Mouse (Mus musculus): ENCODE data around the gene Syncrip. TPM values are rescaled to one million over a fixed set of nuclear protein-coding genes. Genes with fewer than 3 reads are reported as not detected.
A peak's percentile ranks its signal among the peaks of the same experiment; 100 is the strongest.
"Not testable (repeated sequence)": the region's sequence is repeated elsewhere in the genome, so short reads cannot be mapped to it uniquely, and the experiment has no call there.

The Syncrip gene
- polyA plus RNA-seq, 1 experiment from 2014 or later = 116 TPM

GRCm38 (mm10) chr9:88461017-88461416, 21.4 kb downstream of the Syncrip start:
- not testable (repeated sequence) for H3K27me3 ChIP-seq (replicated peaks; ENCODE audit: control insufficient read depth, insufficient read depth, low read length); H3K4me1 ChIP-seq (replicated peaks; ENCODE audit: control insufficient read depth, insufficient read depth, low read length); H3K9me3 ChIP-seq (ENCODE audit: control insufficient read depth, low read length); H3K27ac ChIP-seq (ENCODE audit: low read depth, low read length); H3K4me2 ChIP-seq; ATAC-seq (replicated peaks; ENCODE audit: low FRiP score); DNase-seq (ENCODE audit: low spot score); H3K4me3 ChIP-seq (ENCODE audit: low read depth, low read length); H3K9ac ChIP-seq (ENCODE audit: low read depth, low read length)
- 85% methylated on average over 4 of the region's 4 CpGs for WGBS
- H3K36me3 ChIP-seq (ENCODE audit: control insufficient read depth, insufficient read depth, low read length) = peaks cover 27% of the 10 kb centered on the region

GRCm38 (mm10) chr9:88439991-88440390, 42.4 kb downstream of the Syncrip start:
- Histone ChIP-seq H3K4me1 (replicated peaks; ENCODE audit: control insufficient read depth, insufficient read depth, low read length) (peaks cover 11% of the 10 kb centered on the region), H3K9me3 (ENCODE audit: control insufficient read depth, low read length) (no peaks in the 10 kb centered on the region), H3K4me2 (peak overlapping the region; percentile 87), H3K4me3 (ENCODE audit: low read depth, low read length) (no peak overlapping the region), H3K27ac (ENCODE audit: low read depth, low read length) (no peak overlapping the region), H3K27me3 (replicated peaks; ENCODE audit: control insufficient read depth, insufficient read depth, low read length) (no peaks in the 10 kb centered on the region), H3K36me3 (ENCODE audit: control insufficient read depth, insufficient read depth, low read length) (no peaks in the 10 kb centered on the region), H3K9ac (ENCODE audit: low read depth, low read length) (no peak overlapping the region)
- WGBS = 28% methylated on average over 5 of the region's 5 CpGs
- no peak for DNase-seq (ENCODE audit: low spot score)
- no peak for ATAC-seq (replicated peaks; ENCODE audit: low FRiP score)

GRCm38 (mm10) chr9:88439238-88439600, 43.2 kb downstream of the Syncrip start:
- DNase-seq (ENCODE audit: low spot score) (no peak), ATAC-seq (replicated peaks; ENCODE audit: low FRiP score) (peak; percentile 44; the same call in 1 of the 2 replicates)
- Histone ChIP-seq H3K4me1 (replicated peaks; ENCODE audit: control insufficient read depth, insufficient read depth, low read length) (peaks cover 11% of the 10 kb centered on the region), H3K9ac (ENCODE audit: low read depth, low read length) (peak overlapping the region; percentile 85), H3K4me2 (peak overlapping the region; percentile 87), H3K4me3 (ENCODE audit: low read depth, low read length) (peak overlapping the region; percentile 85), H3K36me3 (ENCODE audit: control insufficient read depth, insufficient read depth, low read length) (no peaks in the 10 kb centered on the region), H3K9me3 (ENCODE audit: control insufficient read depth, low read length) (no peaks in the 10 kb centered on the region), H3K27me3 (replicated peaks; ENCODE audit: control insufficient read depth, insufficient read depth, low read length) (no peaks in the 10 kb centered on the region), H3K27ac (ENCODE audit: low read depth, low read length) (peak overlapping the region; percentile 94)
- under 1% methylated on average over 17 of the region's 17 CpGs for WGBS

GRCm38 (mm10) chr9:88438555-88439237, 43.7 kb downstream of the Syncrip start, which contains the start of gene Snx14:
TSS of gene Snx14 (minus strand) at chr9:88438958.
- no peaks in the 10 kb centered on the region for H3K27me3 ChIP-seq (replicated peaks; ENCODE audit: control insufficient read depth, insufficient read depth, low read length)
- H3K36me3 ChIP-seq (ENCODE audit: control insufficient read depth, insufficient read depth, low read length) = no peaks in the 10 kb centered on the region
- H3K9me3 ChIP-seq (ENCODE audit: control insufficient read depth, low read length) = no peaks in the 10 kb centered on the region
- H3K4me1 ChIP-seq (replicated peaks; ENCODE audit: control insufficient read depth, insufficient read depth, low read length) = peaks cover 11% of the 10 kb centered on the region
- peak within 1 kb of the TSS; percentile 85 for H3K9ac ChIP-seq (ENCODE audit: low read depth, low read length)
- under 1% methylated on average over 62 of the region's 62 CpGs for WGBS
- ATAC-seq (replicated peaks; ENCODE audit: low FRiP score) (peak; percentile 96), DNase-seq (ENCODE audit: low spot score) (peak; percentile 97)
- H3K4me2 ChIP-seq = peak within 1 kb of the TSS; percentile 87
- H3K27ac ChIP-seq (ENCODE audit: low read depth, low read length) = peak within 1 kb of the TSS; percentile 94
- peak within 1 kb of the TSS; percentile 85 for H3K4me3 ChIP-seq (ENCODE audit: low read depth, low read length)

DNA sequence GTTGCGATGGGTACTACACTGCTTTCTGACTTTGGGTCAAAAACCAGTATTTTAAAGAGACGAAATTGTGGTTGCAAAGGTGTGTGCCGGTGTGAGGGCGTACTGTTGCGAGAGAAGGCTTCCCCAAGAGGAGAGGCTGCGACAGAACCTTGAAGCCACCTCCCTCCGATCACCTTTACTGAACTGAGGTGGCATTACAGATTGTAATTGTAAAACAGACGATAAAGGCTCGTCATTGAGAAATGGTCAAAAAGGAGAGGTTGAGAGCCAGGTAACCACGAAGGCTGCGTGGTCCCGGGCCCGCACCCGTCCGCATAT, 44.2 kb downstream of the Syncrip start:
- Histone ChIP-seq H3K9ac (ENCODE audit: low read depth, low read length) (peak overlapping the region; percentile 85), H3K4me3 (ENCODE audit: low read depth, low read length) (peak overlapping the region; percentile 85), H3K4me2 (peak overlapping the region; percentile 87), H3K36me3 (ENCODE audit: control insufficient read depth, insufficient read depth, low read length) (no peaks in the 10 kb centered on the region), H3K27me3 (replicated peaks; ENCODE audit: control insufficient read depth, insufficient read depth, low read length) (no peaks in the 10 kb centered on the region), H3K4me1 (replicated peaks; ENCODE audit: control insufficient read depth, insufficient read depth, low read length) (peaks cover 11% of the 10 kb centered on the region), H3K9me3 (ENCODE audit: control insufficient read depth, low read length) (no peaks in the 10 kb centered on the region), H3K27ac (ENCODE audit: low read depth, low read length) (peak overlapping the region; percentile 94)
- 2% methylated on average over 15 of the region's 15 CpGs for WGBS
- ATAC-seq (replicated peaks; ENCODE audit: low FRiP score) = peak; percentile 23
- no peak for DNase-seq (ENCODE audit: low spot score)

GRCm38 (mm10) chr9:88437342-88438236, 44.8 kb downstream of the Syncrip start:
- H3K4me1 ChIP-seq (replicated peaks; ENCODE audit: control insufficient read depth, insufficient read depth, low read length) = peaks cover 11% of the 10 kb centered on the region
- H3K4me3 ChIP-seq (ENCODE audit: low read depth, low read length) = peak overlapping the region; percentile 85
- H3K9ac ChIP-seq (ENCODE audit: low read depth, low read length) = peak overlapping the region; percentile 85
- DNase-seq (ENCODE audit: low spot score) (no peak), ATAC-seq (replicated peaks; ENCODE audit: low FRiP score) (no peak)
- no peaks in the 10 kb centered on the region for H3K27me3 ChIP-seq (replicated peaks; ENCODE audit: control insufficient read depth, insufficient read depth, low read length)
- 47% methylated on average over 10 of the region's 10 CpGs for whole genome bisulfite sequencing
- H3K4me2 ChIP-seq = peak overlapping the region; percentile 87
- H3K9me3 ChIP-seq (ENCODE audit: control insufficient read depth, low read length) = no peaks in the 10 kb centered on the region
- H3K27ac ChIP-seq (ENCODE audit: low read depth, low read length) = no peak overlapping the region
- H3K36me3 ChIP-seq (ENCODE audit: control insufficient read depth, insufficient read depth, low read length) = no peaks in the 10 kb centered on the region

DNA sequence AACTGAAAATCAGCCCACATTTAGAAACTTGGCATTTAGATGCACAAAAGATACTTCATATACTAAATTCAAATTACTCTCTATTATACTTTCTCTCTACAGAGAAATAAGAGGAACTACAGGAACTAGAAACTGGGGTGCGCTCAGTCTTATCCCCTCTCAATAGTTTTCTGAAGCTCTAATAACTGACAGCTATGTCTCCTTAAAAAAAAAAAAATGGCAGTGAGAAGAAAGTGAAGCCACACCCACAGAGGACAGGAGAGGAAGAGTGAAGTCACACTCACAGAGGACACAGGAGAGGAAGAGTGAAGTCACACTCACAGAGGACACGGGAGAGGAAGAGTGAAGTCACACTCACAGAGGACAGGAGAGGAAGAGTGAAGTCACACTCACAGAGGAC, 58.0 kb downstream of the Syncrip start:
- 65% methylated on average over 2 of the region's 2 CpGs for WGBS
- no peaks in the 10 kb centered on the region for H3K4me1 ChIP-seq (replicated peaks; ENCODE audit: control insufficient read depth, insufficient read depth, low read length)

DNA sequence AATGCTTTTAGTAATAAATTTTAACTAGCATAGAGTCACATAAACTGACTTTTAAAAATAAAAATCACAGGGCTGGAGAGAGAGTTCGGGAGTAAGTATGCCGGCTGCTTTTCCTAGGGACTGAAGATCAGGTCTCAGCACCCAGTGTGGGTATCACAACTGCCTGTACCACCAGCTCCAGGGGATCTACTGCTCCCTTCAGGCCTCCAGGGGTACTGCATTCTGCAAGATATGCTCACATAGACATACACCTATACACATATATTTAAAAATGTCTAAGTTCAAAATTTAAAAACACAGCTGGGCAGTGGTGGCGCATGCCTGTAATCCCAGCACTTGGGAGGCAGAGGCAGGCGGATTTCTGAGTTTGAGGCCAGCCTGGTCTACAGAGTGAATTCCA, 59.9 kb downstream of the Syncrip start:
- DNase-seq (ENCODE audit: low spot score) = no peak
- Histone ChIP-seq H3K27me3 (replicated peaks; ENCODE audit: control insufficient read depth, insufficient read depth, low read length) (no peaks in the 10 kb centered on the region), H3K9me3 (ENCODE audit: control insufficient read depth, low read length) (no peaks in the 10 kb centered on the region), H3K4me2 (no peak overlapping the region), H3K9ac (ENCODE audit: low read depth, low read length) (no peak overlapping the region), H3K36me3 (ENCODE audit: control insufficient read depth, insufficient read depth, low read length) (peaks cover 2% of the 10 kb centered on the region; the same call in 1 of the 2 replicates), H3K4me1 (replicated peaks; ENCODE audit: control insufficient read depth, insufficient read depth, low read length) (no peaks in the 10 kb centered on the region), H3K4me3 (ENCODE audit: low read depth, low read length) (no peak overlapping the region), H3K27ac (ENCODE audit: low read depth, low read length) (no peak overlapping the region)
- ATAC-seq (replicated peaks; ENCODE audit: low FRiP score) = no peak
- 95% methylated on average over 4 of the region's 4 CpGs for WGBS

More for the DNA sequence above, 58.0 kb downstream of the Syncrip start:
- H3K9ac ChIP-seq (ENCODE audit: low read depth, low read length) = no peak overlapping the region
- peaks cover 2% of the 10 kb centered on the region; the same call in 1 of the 2 replicates for H3K36me3 ChIP-seq (ENCODE audit: control insufficient read depth, insufficient read depth, low read length)
- H3K27ac ChIP-seq (ENCODE audit: low read depth, low read length) = no peak overlapping the region
- no peaks in the 10 kb centered on the region for H3K27me3 ChIP-seq (replicated peaks; ENCODE audit: control insufficient read depth, insufficient read depth, low read length)
- H3K4me3 ChIP-seq (ENCODE audit: low read depth, low read length) = no peak overlapping the region
- ATAC-seq (replicated peaks; ENCODE audit: low FRiP score) (no peak), DNase-seq (ENCODE audit: low spot score) (no peak)
- no peaks in the 10 kb centered on the region for H3K9me3 ChIP-seq (ENCODE audit: control insufficient read depth, low read length)
- no peak overlapping the region for H3K4me2 ChIP-seq
